Mouse (Mus musculus) 416B (cell line): Measurements from ENCODE around the gene Obp2a.
"Not testable (repeated sequence)": the region's sequence is repeated elsewhere in the genome, so short reads cannot be mapped to it uniquely, and the experiment has no call there.

Experiments used
- DNase-seq: peaks from one replicate; pipeline ENCODE4 v3.0.0; 2011; ENCODE audit warnings: low read depth

Gene Obp2a

DNA sequence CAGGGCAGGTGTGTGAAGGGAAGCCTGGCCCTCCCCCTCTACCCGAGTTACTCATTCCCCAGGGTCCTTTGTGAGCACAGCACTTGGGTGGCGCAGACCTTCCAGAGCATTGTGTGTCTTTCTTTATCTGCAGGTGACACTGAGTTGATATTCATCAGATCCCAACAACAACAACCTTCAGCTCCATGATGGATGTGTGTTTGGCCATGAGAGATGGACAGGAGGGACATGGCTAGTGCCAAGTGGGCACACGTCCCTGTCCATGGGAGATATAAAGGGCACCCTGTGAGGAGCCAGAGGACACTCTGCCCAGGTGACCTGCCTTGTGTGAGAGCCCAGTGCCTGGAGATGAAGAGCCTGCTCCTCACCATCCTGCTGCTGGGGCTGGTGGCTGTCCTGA, at the start of gene Obp2a:
Gene Obp2a (plus strand): TSS at position 301 of the 400 bp plus-strand sequence.
- not testable (repeated sequence) for DNase-seq

DNA sequence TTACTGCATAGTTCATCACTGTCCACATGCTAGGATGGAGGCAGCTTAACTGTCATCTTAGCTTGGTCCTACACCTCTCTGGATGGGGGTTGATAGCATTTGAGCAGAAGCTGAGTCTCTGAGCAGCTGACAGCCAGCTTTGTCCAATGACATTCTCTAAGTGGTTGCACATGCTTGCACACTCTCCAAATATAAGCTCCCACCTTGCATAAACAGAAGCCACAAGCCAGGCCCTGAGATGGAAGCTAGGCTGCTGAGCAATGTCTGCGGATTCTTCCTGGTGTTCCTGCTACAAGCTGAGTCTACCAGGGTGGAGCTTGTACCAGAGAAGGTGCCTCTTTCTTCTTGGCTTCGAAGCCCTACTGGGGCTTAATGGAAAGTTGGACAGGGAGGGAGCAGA, 46.9 kb upstream of the Obp2a start, which contains the start of gene Lcn8:
Gene Lcn8 (plus strand): TSS at position 219 of the 400 bp plus-strand sequence.
- no peak for DNase-seq

DNA sequence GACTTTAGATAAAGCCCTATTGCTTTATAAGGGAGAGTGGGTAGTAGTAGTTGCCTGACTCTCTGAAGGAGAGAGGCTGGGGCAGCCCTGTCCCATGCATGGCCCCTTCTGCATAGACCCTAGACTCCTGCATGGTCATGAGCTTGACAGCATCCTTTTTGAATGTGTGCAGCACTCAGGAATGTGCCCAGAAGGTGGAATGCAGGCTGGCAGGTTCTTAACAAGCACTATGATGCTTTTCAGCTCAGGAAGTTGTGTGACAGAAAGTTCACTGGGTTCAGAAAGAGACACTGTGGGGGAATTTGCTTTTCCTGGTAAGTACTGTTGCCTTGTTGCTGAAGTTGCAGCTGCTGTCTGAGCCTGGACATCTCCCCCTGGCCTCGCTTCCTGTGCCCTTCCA, 45.3 kb upstream of the Obp2a start:
- no peak for DNase-seq

DNA sequence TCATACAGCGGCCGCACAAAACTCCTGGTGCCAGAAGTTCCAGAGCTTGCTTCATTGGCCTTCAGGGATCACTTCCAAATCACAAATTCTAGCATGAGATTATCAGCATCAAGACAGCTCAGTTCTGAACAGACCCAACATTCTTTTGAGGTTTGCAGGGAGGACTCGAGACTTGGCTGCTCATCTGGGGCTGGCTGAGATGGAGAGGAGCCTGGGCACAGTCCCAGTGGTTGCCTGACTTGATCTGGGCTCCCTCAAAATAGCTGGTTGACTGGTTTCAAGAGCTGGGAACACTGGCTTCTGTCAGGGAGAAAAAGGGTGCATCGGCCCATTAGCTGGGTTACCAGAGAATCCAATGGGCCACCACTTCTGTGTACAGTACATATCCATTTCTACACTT, 43.2 kb upstream of the Obp2a start:
- no peak for DNase-seq

DNA sequence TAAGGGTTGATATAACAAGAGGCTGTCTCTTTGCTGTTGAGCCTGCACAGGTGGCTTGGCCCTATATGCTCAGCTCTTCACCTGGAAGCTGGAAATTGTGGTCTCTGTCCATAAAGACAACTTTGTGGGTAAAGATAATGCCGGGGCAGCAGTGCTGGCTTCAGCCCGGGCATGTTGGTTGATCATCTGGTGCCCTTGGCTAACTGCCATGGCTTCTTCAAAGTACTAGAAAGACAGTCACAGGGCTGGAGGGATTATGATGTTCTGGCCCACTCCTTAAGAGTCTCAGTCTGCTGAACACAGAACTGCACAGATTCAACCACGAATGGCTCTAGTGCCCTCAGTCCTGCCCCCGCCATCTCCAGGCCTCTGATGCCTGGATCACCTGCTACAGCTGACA, 42.6 kb upstream of the Obp2a start:
- peak; percentile 7 for DNase-seq

DNA sequence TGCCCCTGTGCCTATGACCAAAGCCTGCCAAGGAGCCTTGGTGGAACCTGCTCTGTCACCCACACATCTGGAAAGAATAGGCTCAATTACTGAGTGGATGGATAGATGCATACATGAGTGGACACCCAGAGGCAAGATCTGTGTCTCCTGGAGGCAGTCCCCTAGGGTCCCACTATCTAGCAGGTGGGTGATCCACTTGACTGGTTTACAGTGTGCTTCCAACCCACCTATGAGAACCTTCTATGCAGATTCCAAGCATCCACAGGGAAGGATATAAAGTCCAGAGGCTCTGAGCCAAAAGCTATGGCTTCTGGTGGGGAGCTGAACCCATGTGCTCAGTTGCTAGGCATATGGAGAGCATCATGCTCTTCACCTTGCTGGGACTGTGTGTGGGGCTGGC, 42.2 kb upstream of the Obp2a start, which contains the start of gene Lcn5:
Gene Lcn5 (plus strand): TSS at position 301 of the 400 bp plus-strand sequence.
- no peak for DNase-seq

DNA sequence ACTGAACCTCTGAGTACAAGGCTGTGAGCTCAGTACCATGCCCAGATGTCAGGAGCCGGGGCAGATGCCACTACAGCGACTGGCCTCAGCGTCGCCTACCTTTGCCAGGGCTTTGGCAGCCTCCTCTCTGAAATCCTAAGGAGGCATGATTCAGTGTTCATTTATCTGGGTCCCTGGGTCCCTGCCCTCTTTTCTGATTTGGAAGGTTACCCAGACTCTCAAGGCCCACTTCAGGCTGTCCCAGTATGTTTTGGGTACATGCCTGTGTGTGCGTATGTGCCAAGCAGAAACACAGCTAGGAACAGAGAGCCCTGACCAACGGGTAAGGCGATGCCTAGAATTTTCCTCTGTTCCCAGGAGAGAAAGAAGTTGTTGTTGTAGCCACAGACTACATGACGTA, 39.6 kb upstream of the Obp2a start:
- no peak for DNase-seq

DNA sequence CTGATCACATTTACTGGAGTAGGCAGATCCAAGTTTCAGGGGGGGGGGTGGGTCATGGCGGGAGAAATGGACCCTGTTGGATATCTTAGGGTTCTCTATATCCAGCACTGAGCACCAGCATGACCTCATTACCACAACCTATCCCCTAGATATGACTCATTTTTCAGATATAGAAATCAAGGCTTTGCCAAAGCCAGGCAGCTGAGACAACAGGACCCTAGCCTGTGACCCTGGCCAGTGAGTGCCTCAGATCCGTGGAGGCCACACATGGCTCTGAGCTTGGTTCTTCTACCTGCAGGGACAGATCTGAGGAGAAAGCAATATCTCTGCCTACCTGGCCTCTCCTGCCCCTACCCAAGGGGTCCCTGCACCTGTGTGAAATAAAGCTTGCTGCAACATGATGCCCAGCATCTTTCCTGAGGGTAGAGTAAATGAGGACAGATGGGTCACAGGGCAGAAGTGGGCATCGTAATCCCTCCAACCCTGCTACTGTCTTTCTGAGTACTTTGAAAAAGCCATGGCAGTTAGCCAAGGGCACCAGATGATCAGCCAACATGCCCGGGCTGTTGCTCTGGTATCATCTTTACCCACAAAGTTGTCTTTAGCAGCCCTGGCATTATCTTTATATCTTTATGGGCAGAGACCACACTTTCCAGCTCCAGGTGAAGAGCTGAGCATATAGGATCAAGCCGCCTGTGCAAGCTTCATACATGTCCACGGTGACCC, 38.4 kb upstream of the Obp2a start:
- DNase-seq = peak; percentile 16

DNA sequence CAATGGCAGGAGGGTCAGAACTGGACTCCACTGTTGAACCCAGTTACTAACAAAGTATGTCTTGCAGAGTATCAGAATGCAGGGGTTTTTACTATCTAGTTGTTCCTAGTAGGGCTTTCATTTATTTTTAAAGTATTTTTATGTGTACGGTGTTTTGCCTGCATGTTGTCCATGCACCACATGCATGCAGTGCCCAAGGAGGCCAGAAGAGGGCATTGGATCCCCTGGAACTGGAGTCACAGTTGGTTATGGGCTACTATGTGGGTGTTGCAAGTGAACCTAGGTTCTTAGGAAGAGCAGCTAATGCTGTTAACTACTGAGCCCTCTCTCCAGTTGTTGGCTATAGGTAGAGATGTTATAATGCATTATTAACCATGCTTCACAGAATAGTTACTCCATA, 36.3 kb upstream of the Obp2a start:
- DNase-seq = peak; percentile 54

DNA sequence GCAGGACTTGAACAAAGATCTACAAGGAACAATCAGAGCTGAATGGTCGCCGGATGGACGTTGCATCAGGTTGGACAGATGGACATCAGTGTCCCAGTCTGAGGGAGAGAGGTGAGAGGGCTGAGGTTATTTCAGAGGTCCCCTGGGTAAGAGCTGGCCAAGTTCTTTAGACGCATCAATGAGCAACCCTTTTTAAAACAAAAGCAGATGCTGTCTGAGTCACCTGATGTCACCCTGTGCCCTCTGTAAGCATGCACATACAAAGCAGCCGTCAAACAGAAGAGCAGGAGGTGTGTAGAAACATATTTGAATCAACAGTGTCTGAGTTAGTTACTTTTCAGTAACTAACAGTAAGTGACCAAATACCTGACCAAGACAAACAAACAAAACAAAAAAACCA, 35.7 kb upstream of the Obp2a start:
- no peak for DNase-seq

DNA sequence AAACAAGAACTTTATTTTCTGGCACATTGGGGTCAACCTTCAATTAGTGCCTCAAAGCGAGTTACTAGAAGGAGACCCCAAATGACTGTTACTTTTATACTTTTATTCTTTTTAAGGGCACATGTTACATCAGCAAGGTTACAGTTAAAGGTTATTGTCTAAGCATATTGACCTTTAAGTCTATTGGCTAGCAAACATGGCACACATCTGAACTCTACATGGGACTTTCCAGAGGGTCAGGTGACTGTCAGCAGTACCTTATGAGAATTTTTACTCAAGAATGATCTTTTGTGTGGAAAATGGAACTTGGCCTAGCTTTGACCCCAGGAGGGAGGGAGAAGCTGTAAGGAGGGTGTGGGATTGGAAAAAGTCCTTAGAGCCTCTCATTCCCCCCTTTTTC, 33.3 kb upstream of the Obp2a start:
- no peak for DNase-seq

DNA sequence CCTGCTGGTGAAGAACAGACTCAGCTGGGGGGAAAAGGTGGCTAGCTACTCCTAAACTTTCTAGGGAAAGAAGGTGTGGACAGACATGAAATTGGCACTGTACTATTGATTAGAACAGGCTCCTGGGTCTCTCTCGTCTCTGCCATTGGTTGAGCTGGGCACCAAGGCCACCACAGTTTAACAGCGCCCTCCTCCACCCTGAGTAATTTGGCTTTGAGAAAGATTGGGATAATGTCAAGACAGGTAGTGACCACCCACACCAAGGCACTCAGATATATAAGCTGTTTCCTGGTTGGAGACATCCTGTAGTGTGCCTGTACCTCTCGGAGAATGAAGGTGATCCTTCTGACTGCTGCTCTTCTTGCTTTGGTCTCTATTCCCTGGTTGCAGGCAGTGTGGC, 23.4 kb upstream of the Obp2a start, which contains the start of gene Lcn6:
Gene Lcn6 (plus strand): TSS at position 301 of the 400 bp plus-strand sequence.
- DNase-seq = no peak

DNA sequence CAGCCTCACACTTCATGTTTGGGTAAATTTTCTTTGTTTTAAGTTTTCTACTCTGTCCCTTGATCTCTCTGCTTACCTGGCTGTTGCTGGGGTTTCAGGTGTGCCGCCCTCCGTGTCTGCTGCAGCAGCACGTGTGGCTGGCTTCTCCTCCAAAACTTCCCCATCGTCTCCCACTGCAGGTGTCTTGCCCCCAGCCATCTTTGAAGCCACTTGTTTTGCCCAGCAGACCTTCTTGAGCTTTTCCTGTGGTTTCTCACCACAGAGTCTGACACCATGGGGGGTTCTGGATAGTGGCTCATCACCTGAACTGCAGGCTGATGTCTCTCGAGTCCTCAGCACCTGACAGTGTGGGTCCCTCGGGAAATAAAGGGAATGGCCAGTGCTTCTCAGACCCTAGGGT, 20.3 kb upstream of the Obp2a start:
- no peak for DNase-seq

DNA sequence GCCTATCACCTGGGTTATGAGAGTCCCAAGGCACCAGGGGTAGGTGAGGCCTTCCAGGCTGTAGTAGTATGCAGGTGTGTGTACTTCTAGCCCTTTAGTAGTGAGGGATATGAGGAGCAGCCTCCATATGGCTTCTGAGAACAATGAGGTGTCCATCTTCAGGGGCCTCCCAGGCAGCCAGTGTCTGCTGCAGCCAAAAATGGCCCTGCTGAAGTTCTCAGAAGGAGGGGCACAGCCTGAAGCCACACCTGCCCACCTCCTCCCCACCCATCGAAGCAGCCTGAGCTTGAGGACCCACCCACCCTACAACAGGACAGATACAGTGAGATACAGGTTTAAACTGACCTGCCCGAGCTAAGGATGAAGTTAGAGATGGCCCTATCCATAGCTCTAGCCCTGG, 17.4 kb upstream of the Obp2a start, which contains the start of gene Lcn10:
Gene Lcn10 (plus strand): TSS at position 301 of the 400 bp plus-strand sequence.
- DNase-seq = no peak

DNA sequence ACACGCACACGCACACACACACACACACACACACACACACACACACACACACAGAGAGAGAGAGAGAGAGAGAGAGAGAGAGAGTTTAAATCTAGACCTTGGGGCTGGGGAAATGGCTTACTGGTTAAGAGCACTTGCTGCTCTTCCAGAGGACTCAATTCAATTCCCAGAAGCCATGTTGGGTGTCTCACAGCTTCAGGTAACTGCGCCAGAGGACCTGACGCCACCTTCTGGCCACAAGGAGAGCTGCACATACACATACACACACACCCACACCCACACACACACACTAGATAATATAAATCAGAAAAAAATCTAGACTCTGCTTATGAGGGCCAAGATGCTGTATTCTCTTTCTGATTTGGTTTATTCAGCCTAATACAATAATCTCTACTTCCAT, 12.9 kb upstream of the Obp2a start:
- peak; percentile 5 for DNase-seq

DNA sequence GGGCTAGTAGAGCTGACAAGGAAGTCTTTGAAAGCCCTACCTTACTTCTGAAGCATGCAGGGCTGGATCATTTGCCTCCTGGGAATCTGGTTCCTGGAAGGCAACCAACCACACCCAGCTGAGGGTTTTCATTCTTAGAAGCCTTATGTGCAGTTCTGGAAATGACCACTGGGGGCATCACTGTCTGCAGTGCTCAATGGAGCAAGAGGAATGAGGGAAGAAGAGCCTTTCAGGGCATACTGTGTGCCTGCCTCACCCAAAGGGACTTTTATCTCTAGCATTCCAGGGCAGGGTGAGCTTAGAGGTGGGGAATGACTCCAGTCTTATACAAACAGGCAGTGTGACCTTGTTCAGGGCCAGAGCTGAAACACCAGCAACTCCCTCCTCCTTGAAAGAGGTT, 5.2 kb upstream of the Obp2a start:
- DNase-seq = peak; percentile 40

DNA sequence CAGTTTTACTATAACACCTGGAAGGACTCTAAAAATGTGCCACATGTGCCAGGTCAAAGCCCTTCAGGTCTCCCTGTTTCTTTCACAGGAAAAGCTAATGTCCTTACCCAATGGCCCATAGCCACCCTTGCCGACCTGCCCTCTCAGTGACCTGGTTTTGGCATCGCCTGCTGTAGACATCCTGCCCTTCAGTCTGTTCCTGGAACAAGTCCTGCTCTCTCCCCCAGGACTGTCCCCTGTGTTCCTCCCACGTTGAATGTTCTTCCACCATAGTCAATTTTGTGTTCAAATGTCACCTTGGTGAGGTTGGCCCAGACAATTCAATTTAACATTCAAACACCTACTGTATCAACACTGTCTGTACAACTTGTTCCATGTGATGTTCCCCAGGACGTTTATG, 2.9 kb upstream of the Obp2a start:
- DNase-seq = no peak

DNA sequence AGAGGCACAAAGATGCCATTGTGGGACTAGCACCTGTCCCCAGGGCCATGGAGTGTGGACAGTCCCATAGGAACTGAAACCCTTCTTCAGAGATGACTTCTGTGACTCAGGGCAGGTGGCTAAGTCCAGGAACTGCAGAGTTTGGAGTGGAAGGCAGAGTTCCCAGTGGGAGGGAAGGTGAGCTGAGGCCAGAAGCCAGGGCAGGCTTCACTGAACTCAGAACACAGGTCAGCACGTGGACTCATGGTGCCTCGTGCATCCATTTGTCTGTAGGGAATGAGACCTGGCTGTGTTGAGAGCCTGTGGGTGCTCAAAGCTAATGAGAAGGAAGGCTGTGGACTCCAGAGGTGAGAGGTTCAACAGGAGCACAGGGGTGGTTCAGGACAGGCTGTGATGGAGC, 1.1 kb upstream of the Obp2a start:
- DNase-seq = no peak

DNA sequence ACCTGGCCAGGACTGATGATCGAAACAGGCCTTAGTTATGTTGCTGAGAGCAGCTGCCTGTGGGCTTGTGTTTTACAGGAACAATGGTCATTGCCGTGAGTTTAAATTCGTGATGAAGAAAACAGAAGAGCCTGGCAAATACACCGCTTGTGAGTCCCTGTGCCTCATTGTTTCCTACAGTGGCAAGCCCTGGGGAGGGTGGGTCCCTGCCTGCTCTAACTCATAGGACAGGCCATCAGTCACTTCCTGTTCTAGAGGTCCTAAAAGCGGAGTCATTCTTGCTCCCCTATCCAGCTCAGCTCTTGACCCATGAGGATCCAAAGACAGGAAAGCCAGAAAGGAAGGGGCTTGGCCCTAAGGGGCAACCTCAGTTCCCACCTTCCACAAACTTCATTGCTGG, 1.2 kb downstream of the Obp2a start:
- DNase-seq = no peak

DNA sequence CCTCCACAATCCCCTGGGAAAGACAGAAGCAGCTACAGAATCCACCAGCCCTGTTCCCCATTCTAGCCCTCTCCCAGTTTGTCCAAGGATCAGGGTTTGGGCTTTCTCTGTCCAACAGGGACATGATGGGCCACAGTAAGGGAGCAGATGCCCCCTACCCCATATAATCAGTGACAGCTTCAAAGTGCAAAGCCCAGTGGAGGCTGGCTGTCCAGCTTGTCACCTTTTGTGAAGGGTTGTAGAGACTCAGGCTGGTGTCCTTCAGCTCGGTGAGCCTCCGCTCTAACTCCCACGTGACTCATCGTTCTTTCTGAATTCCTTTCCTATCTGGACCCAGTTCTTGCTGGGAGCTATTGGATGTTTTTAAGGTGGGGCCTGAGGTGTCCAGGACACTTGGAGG, 3.9 kb downstream of the Obp2a start:
- no peak for DNase-seq

DNA sequence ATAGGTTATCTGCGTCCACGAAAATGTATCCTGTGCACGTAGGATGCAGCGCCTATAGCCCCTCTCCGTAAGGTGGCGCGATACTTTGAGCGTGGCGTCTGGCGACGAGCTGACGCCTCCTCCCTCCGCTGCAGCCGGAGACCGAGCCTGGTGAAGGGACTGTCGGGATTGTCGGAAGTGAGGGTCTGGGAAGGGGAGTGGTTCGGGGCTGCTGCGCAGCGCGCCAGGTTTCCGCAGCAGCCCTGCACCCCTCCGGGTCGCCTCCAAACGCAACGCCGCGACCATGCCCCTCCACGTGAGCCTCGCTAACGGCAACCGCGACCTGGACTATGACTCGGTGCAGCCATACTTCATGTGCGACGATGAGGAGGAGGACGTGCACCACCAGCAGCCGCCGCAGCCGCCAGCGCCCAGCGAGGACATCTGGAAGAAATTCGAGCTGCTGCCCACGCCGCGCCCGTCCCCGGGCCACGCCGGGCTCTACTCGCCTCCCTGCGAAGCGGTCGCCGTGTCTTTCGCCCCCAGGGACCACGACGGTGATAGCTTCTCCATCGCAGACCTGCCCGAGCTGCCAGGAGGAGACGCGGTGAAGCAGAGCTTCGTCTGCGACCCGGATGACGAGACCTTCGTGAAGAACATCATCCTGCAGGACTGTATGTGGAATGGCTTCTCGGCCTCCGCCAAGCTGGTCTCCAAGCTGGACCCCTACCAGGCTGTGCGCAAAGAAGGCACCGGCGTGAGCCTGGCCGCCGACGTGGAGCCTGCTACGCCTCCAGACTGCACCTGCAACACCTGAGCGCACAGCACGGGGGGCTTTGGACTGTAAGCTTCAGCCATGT, 7.0 kb downstream of the Obp2a start, which contains the start of gene Bmyc:
Gene Bmyc (plus strand): TSS at position 97 of the 839 bp plus-strand sequence.
- no peak for DNase-seq

DNA sequence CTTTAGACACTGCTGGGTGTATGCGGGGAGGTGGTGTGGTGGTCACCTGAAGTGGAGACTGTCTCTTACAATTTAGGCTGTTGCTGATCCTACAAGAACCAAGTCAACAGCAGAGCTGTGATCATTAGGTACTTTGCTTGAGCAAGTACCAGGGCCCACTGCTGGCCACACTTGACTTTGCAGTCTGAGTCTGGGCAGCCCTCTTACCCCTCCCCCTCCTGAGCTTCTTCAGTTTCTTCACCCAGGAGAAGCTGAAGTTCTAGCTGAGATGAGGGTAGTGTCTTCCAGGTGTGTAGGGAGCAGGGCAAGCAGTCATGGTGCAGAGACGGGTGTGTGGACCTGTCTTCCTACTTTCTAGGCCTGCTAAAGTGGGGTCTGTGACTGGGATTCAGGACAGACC, 8.3 kb downstream of the Obp2a start:
- no peak for DNase-seq

DNA sequence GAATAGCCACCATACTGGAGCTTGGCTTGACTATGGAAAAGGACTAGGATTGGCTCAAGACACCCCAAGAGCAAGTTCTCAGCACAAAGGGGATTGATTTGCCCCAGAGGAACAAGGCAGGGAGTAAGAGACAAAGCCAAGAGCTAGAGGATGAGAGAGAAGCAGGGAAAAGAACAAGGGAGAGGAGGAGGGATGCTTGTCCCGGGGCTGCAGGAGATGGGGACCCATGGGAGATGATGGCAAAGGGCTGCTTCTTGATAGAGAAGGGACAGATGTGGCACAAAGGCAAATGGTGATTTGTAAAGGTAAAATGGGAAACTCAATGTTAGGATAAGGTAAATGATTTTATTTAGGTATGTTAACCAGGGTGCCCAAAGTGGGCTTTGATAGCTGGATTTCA, 9.2 kb downstream of the Obp2a start:
- not testable (repeated sequence) for DNase-seq
